Mouse (Mus musculus): ENCODE data around the gene Cit. TPM values are rescaled to one million over a fixed set of nuclear protein-coding genes. Genes with fewer than 3 reads are reported as not detected.

Gene Cit
- total and polyA plus RNA-seq, 2 experiments = 0.43 to 0.74 TPM

DNA sequence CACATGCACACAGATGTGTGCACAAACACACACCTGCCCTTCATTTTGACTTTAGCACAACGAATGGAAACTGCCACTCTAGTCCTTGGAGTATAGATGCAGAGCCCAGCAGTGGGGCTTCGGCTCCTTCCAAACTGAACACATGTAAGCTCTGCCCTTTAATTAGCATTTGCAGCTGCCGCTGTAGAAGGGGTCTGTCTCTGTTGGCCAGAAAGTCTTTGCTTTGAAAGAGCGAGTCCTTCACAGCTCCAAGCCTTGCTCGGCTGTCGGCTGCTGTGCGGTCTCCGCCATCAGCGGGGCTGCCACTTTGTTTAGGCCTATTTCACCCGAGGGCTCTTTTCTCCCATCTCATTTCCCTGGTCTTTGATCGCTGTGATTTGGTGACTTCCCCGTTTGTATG is 23.5 kb downstream of the Cit start:
- Histone ChIP-seq H3K4me1 (ENCODE audit: control insufficient read depth, insufficient read depth, low read length) (peaks cover 6% of the 10 kb centered on the region; the same call in 1 of the 2 replicates), H3K9ac (ENCODE audit: low read depth, low read length) (no peak overlapping the region), H3K27ac (replicated peaks; ENCODE audit: insufficient read depth, low read depth, low read length) (no peak overlapping the region), H3K4me3 (ENCODE audit: insufficient read depth, low read depth, low read length) (no peak overlapping the region), H3K36me3 (ENCODE audit: control insufficient read depth, insufficient read depth, low read length) (no peaks in the 10 kb centered on the region), H3K79me2 (ENCODE audit: control insufficient read depth, insufficient read depth, low read length) (no peaks in the 10 kb centered on the region), H3K27me3 (ENCODE audit: control insufficient read depth, insufficient read depth, low read length) (no peaks in the 10 kb centered on the region)
- TF ChIP-seq POLR2A (IDR thresholded peaks at IDR 0.05; ENCODE audit: extremely low read depth, insufficient read depth, low read length) = no peak
- TF ChIP-seq CTCF (IDR thresholded peaks at IDR 0.05; ENCODE audit: low read depth, low read length) = no peak
- no peak for DNase-seq (ENCODE audit: extremely low read depth, low read depth, low spot score)
- 94% methylated on average over 12 of the region's 12 CpGs for WGBS

DNA sequence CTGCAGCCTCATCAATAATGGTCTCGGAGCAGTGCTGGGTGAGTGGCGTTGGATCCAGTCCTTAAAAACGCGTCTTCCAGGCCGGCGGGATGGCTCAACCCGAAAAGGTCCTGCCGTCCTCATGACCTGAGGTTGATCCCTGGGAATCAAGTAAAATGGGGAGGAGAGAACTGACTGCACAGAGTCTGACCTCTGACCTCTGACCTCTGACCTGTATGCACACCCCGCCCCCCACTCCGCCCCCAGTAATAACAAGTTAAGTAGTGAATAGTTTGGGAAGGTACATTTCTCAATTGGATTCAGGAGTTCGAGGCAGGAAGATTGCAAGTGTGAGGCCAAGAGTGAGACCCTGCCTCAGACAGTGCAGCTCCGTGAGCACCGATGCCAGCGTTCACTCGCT is 24.1 kb downstream of the Cit start:
- peaks cover 6% of the 10 kb centered on the region; the same call in 1 of the 2 replicates for H3K4me1 ChIP-seq (ENCODE audit: control insufficient read depth, insufficient read depth, low read length)
- H3K27me3 ChIP-seq (ENCODE audit: control insufficient read depth, insufficient read depth, low read length) = no peaks in the 10 kb centered on the region
- no peak for DNase-seq (ENCODE audit: extremely low read depth, low read depth, low spot score)
- H3K4me3 ChIP-seq (ENCODE audit: insufficient read depth, low read depth, low read length) = no peak overlapping the region
- TF ChIP-seq POLR2A (IDR thresholded peaks at IDR 0.05; ENCODE audit: extremely low read depth, insufficient read depth, low read length) (no peak), CTCF (IDR thresholded peaks at IDR 0.05; ENCODE audit: low read depth, low read length) (no peak)
- no peak overlapping the region for H3K9ac ChIP-seq (ENCODE audit: low read depth, low read length)
- no peaks in the 10 kb centered on the region for H3K79me2 ChIP-seq (ENCODE audit: control insufficient read depth, insufficient read depth, low read length)
- WGBS = 65% methylated on average over 15 of the region's 15 CpGs
- no peaks in the 10 kb centered on the region for H3K36me3 ChIP-seq (ENCODE audit: control insufficient read depth, insufficient read depth, low read length)
- H3K27ac ChIP-seq (replicated peaks; ENCODE audit: insufficient read depth, low read depth, low read length) = no peak overlapping the region

DNA sequence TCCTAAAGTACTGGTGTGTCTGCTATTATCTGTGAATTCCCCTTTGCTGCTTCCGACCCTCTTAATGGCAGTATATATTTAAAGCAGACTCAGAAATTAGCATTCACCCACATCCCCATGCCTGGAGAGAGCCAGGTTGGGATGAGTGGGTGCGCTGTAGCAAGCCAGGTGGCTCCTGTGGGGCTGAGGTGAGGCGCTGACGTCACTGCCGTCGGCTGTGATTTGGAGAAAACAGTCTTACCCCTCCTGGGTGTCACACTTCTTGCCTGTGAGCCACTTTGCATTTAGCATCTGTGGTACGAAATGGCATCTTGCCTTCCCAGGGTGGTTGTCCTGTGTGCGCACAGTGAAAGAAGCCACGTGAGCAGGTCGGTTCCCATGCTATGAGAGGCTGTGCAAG is 26.1 kb downstream of the Cit start:
- no peaks in the 10 kb centered on the region for H3K27me3 ChIP-seq (ENCODE audit: control insufficient read depth, insufficient read depth, low read length)
- 0 out of 2 replicates have a peak, but pooled peaks cover 3% of the 10 kb centered on the region for H3K4me1 ChIP-seq (ENCODE audit: control insufficient read depth, insufficient read depth, low read length)
- no peak for TF ChIP-seq CTCF (IDR thresholded peaks at IDR 0.05; ENCODE audit: low read depth, low read length)
- TF ChIP-seq POLR2A (IDR thresholded peaks at IDR 0.05; ENCODE audit: extremely low read depth, insufficient read depth, low read length) = no peak
- H3K4me3 ChIP-seq (ENCODE audit: insufficient read depth, low read depth, low read length) = no peak overlapping the region
- H3K79me2 ChIP-seq (ENCODE audit: control insufficient read depth, insufficient read depth, low read length) = no peaks in the 10 kb centered on the region
- no peaks in the 10 kb centered on the region for H3K36me3 ChIP-seq (ENCODE audit: control insufficient read depth, insufficient read depth, low read length)
- H3K27ac ChIP-seq (replicated peaks; ENCODE audit: insufficient read depth, low read depth, low read length) = no peak overlapping the region
- WGBS = 96% methylated on average over 10 of the region's 10 CpGs
- no peak for DNase-seq (ENCODE audit: extremely low read depth, low read depth, low spot score)
- no peak overlapping the region for H3K9ac ChIP-seq (ENCODE audit: low read depth, low read length)

DNA sequence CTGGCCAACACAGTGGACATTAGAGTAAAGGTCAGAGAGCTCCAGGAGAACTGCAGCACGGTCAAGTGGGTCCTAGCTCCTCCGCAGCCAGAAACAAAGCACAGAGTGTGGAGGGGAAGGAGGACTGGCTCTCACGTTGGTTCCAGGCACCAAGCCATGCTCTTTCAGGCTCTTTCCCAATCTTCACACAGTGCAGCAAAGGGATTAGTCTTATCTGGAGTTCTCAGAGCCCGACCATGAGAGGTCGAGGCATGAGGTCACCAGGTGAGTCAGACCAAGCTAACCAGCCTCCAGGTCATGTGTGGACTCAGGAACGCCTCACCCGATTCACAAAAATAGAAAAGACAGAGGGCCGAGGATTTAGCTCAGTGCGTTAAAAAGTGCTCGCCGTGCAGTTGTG is 27.0 kb downstream of the Cit start:
- Histone ChIP-seq H3K79me2 (ENCODE audit: control insufficient read depth, insufficient read depth, low read length) (no peaks in the 10 kb centered on the region), H3K27ac (replicated peaks; ENCODE audit: insufficient read depth, low read depth, low read length) (no peak overlapping the region), H3K36me3 (ENCODE audit: control insufficient read depth, insufficient read depth, low read length) (no peaks in the 10 kb centered on the region), H3K4me1 (ENCODE audit: control insufficient read depth, insufficient read depth, low read length) (no peaks in the 10 kb centered on the region), H3K9ac (ENCODE audit: low read depth, low read length) (no peak overlapping the region), H3K4me3 (ENCODE audit: insufficient read depth, low read depth, low read length) (no peak overlapping the region), H3K27me3 (ENCODE audit: control insufficient read depth, insufficient read depth, low read length) (no peaks in the 10 kb centered on the region)
- no peak for DNase-seq (ENCODE audit: extremely low read depth, low read depth, low spot score)
- TF ChIP-seq CTCF (IDR thresholded peaks at IDR 0.05; ENCODE audit: low read depth, low read length) (no peak), POLR2A (IDR thresholded peaks at IDR 0.05; ENCODE audit: extremely low read depth, insufficient read depth, low read length) (no peak)
- 63% methylated on average over 11 of the region's 11 CpGs for WGBS

DNA sequence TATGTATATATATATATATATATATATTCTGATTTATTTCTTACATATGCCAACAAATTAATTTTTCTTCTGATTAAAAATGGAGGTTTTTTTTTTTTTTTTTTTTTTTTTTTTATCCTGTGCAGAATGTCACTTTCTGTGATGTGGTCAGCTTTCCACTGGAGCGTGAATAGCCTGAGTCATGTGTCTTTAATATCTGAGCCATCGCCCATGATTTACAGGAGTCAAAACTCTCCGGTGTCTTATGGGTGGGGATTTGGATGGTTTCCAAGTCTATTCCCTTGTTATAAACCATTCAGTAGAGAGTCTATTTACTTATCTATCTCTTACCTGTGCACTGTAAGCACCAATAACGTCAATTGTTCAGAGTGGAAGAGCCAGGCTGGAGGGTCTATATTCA is 27.9 kb downstream of the Cit start:
- WGBS = 74% methylated on average over 4 of the region's 4 CpGs
- no peak overlapping the region for H3K4me3 ChIP-seq (ENCODE audit: insufficient read depth, low read depth, low read length)
- no peaks in the 10 kb centered on the region for H3K27me3 ChIP-seq (ENCODE audit: control insufficient read depth, insufficient read depth, low read length)
- H3K36me3 ChIP-seq (ENCODE audit: control insufficient read depth, insufficient read depth, low read length) = no peaks in the 10 kb centered on the region
- no peaks in the 10 kb centered on the region for H3K79me2 ChIP-seq (ENCODE audit: control insufficient read depth, insufficient read depth, low read length)
- no peak overlapping the region for H3K9ac ChIP-seq (ENCODE audit: low read depth, low read length)
- no peak overlapping the region for H3K27ac ChIP-seq (replicated peaks; ENCODE audit: insufficient read depth, low read depth, low read length)
- H3K4me1 ChIP-seq (ENCODE audit: control insufficient read depth, insufficient read depth, low read length) = no peaks in the 10 kb centered on the region
- no peak for TF ChIP-seq POLR2A (IDR thresholded peaks at IDR 0.05; ENCODE audit: extremely low read depth, insufficient read depth, low read length)
- TF ChIP-seq CTCF (IDR thresholded peaks at IDR 0.05; ENCODE audit: low read depth, low read length) = no peak
- DNase-seq (ENCODE audit: extremely low read depth, low read depth, low spot score) = no peak

DNA sequence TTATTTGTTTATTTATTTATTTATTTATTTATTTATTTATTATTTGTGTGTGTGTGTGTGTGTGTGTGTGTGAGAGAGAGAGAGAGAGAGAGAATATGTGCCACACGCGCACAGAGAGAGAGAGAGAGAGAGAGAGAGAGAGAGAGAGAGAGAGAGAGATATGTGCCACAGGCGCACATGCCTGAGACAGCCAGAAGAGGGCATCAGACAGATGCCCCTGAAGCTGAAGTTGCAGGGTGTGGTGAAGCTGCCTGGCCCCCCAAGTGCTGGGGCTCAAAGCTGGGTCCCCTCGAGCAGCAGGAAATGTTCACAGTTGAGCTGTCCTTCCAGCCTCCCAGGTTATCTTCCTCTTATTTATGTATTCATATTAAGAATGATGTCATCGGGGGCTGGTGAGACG is 32.3 kb downstream of the Cit start:
- Histone ChIP-seq H3K9ac (ENCODE audit: low read depth, low read length) (no peak overlapping the region), H3K27ac (replicated peaks; ENCODE audit: insufficient read depth, low read depth, low read length) (no peak overlapping the region), H3K36me3 (ENCODE audit: control insufficient read depth, insufficient read depth, low read length) (no peaks in the 10 kb centered on the region), H3K4me1 (ENCODE audit: control insufficient read depth, insufficient read depth, low read length) (0 out of 2 replicates have a peak, but pooled peaks cover 2% of the 10 kb centered on the region), H3K4me3 (ENCODE audit: insufficient read depth, low read depth, low read length) (no peak overlapping the region), H3K27me3 (ENCODE audit: control insufficient read depth, insufficient read depth, low read length) (no peaks in the 10 kb centered on the region), H3K79me2 (ENCODE audit: control insufficient read depth, insufficient read depth, low read length) (no peaks in the 10 kb centered on the region)
- DNase-seq (ENCODE audit: extremely low read depth, low read depth, low spot score) = no peak
- 94% methylated on average over 6 of the region's 6 CpGs for WGBS
- no peak for TF ChIP-seq POLR2A (IDR thresholded peaks at IDR 0.05; ENCODE audit: extremely low read depth, insufficient read depth, low read length)
- peak; percentile 48 for TF ChIP-seq CTCF (IDR thresholded peaks at IDR 0.05; ENCODE audit: low read depth, low read length)
